Mouse (Mus musculus): ENCODE measurements around the gene Baz1b.

Baz1b gene

GRCm38 (mm10) chr5:135274663-135275396, 87.8 kb downstream of the Baz1b start:
- DNase-seq (ENCODE audit: low spot score) = peak; percentile 52

- peak; percentile 50 for DNase-seq (ENCODE audit: low spot score)
These were observed 89.5 kb downstream of the Baz1b start for GRCm38 (mm10) chr5:135276597-135276996.

- no peak for DNase-seq (ENCODE audit: low spot score)
These were observed 93.2 kb downstream of the Baz1b start for GRCm38 (mm10) chr5:135280226-135280625.

GRCm38 (mm10) chr5:135285211-135285610, 98.1 kb downstream of the Baz1b start:
- no peak for DNase-seq (ENCODE audit: low spot score)

- peak; percentile 92 for DNase-seq (ENCODE audit: low spot score)
These were observed 99.1 kb downstream of the Baz1b start for GRCm38 (mm10) chr5:135286185-135286584.

GRCm38 (mm10) chr5:135286926-135287325, 99.9 kb downstream of the Baz1b start:
- DNase-seq (ENCODE audit: low spot score) = no peak

- no peak for DNase-seq (ENCODE audit: low spot score)
These were observed 103.6 kb downstream of the Baz1b start for GRCm38 (mm10) chr5:135290703-135291102.

- DNase-seq (ENCODE audit: low spot score) = peak; percentile 8
These were observed 104.1 kb downstream of the Baz1b start for GRCm38 (mm10) chr5:135291193-135291592.

- no peak for DNase-seq (ENCODE audit: low spot score)
These were observed 104.9 kb downstream of the Baz1b start for GRCm38 (mm10) chr5:135292001-135292400.

All from embryo, embryonic 10 days (tissue).